Mouse (Mus musculus) stomach, embryonic 14.5 days (tissue): ENCODE measurements around the gene Rcn3. TPM values are rescaled to one million over a fixed set of nuclear protein-coding genes. Genes with fewer than 3 reads are reported as not detected.

Source experiments
- ATAC-seq: fragments of 200-750 bp; cut with Nextera tagmentation; 2 replicates; pipeline ENCODE4 v1.8.0; 2017; ENCODE audit warnings: low read depth, moderate TSS enrichment; ENCODE audit not compliant: insufficient number of reproducible peaks, insufficient read depth, low FRiP score
- H3K27ac ChIP-seq: fragments of 300-500 bp; sonication (generic); 2 replicates; pipeline ENCODE4 v1.5.1; 2014; ENCODE audit warnings: mild to moderate bottlenecking, low read length, moderate library complexity, mixed read lengths
- H3K27me3 ChIP-seq: fragments of 300-500 bp; sonication (generic); 2 replicates; pipeline ENCODE4 v1.6.1; 2014; ENCODE audit warnings: low read length, control low read depth, mixed read lengths; ENCODE audit not compliant: control insufficient read depth, insufficient read depth
- H3K36me3 ChIP-seq: fragments of 300-500 bp; sonication (generic); 2 replicates; pipeline ENCODE4 v1.6.1; 2014; ENCODE audit warnings: mild to moderate bottlenecking, control low read depth, low read length, moderate library complexity, mixed read lengths; ENCODE audit not compliant: control insufficient read depth, insufficient read depth
- H3K4me1 ChIP-seq: fragments of 300-500 bp; sonication (generic); 2 replicates; pipeline ENCODE4 v1.6.1; 2014; ENCODE audit warnings: low read length, control low read depth, mixed read lengths; ENCODE audit not compliant: control insufficient read depth, insufficient read depth
- H3K4me2 ChIP-seq: fragments of 300-500 bp; sonication (generic); replicated peaks from 2 replicates; pipeline ENCODE4 v1.6.1; 2014; ENCODE audit warnings: low read depth, low read length, control low read depth
- H3K4me3 ChIP-seq: fragments of 300-500 bp; sonication (generic); 2 replicates; pipeline ENCODE4 v1.5.1; 2014; ENCODE audit warnings: low read depth, low read length, control low read depth
- H3K9ac ChIP-seq: fragments of 300-500 bp; sonication (generic); replicated peaks from 2 replicates; pipeline ENCODE4 v1.6.1; 2014; ENCODE audit warnings: low read depth, mild to moderate bottlenecking, control low read depth, low read length, moderate library complexity, mixed read lengths
- H3K9me3 ChIP-seq: fragments of 300-500 bp; sonication (generic); 2 replicates; pipeline ENCODE4 v1.6.1; 2016; ENCODE audit warnings: low read depth, low read length, control low read depth; ENCODE audit not compliant: control insufficient read depth
- WGBS: fragments of 180-500 bp; shearing (Covaris S2); extraction: QIAGEN DNeasy Blood & Tissue Kit; methylation state at CpG from one replicate; pipeline ENCODE4 v1.1.7; 2014; 5-methylcytosine and 5-hydroxymethylcytosine counted together
- polyA plus RNA-seq: library from polyadenylated mRNA; unstranded; fragments of >200 nt; fragmentation: Nextera tagmentation; extraction: Ambion mirVana; gene quantifications from 2 replicates; pipeline ENCODE4 v1.2.1, GENCODE M21; 2014

Gene Rcn3
- polyA plus RNA-seq, 1 experiment from 2014 or later: 418 TPM

GRCm38 (mm10) chr7:45106441-45106840 is 14.4 kb upstream of the Rcn3 start:
- WGBS: 55% methylated on average over 6 of the region's 6 CpGs
- H3K9ac ChIP-seq: no peak overlapping the region
- peaks cover 26% of the 10 kb centered on the region for H3K4me1 ChIP-seq
- H3K27ac ChIP-seq: no peak overlapping the region
- no peaks in the 10 kb centered on the region for H3K27me3 ChIP-seq
- no peak overlapping the region for H3K4me3 ChIP-seq
- H3K4me2 ChIP-seq: no peak overlapping the region
- no peaks in the 10 kb centered on the region for H3K36me3 ChIP-seq
- no peak for ATAC-seq
- no peaks in the 10 kb centered on the region for H3K9me3 ChIP-seq

- no peak overlapping the region for H3K4me2 ChIP-seq
- H3K36me3 ChIP-seq: no peaks in the 10 kb centered on the region
- no peak overlapping the region for H3K4me3 ChIP-seq
- WGBS: 74% methylated on average over 8 of the region's 8 CpGs
- H3K9ac ChIP-seq: no peak overlapping the region
- no peaks in the 10 kb centered on the region for H3K9me3 ChIP-seq
- H3K27me3 ChIP-seq: no peaks in the 10 kb centered on the region
- H3K4me1 ChIP-seq: peaks cover 26% of the 10 kb centered on the region
- ATAC-seq: no peak
- no peak overlapping the region for H3K27ac ChIP-seq
Measured at GRCm38 (mm10) chr7:45105491-45105890, 13.5 kb upstream of the Rcn3 start.

GRCm38 (mm10) chr7:45104941-45105340 is 12.9 kb upstream of the Rcn3 start:
- Histone ChIP-seq H3K4me3 (no peak overlapping the region), H3K4me2 (no peak overlapping the region), H3K27ac (no peak overlapping the region), H3K9ac (no peak overlapping the region), H3K9me3 (no peaks in the 10 kb centered on the region), H3K27me3 (no peaks in the 10 kb centered on the region), H3K4me1 (peaks cover 26% of the 10 kb centered on the region), H3K36me3 (no peaks in the 10 kb centered on the region)
- 82% methylated on average over 5 of the region's 5 CpGs for WGBS
- ATAC-seq: no peak

GRCm38 (mm10) chr7:45103652-45104180 is 11.7 kb upstream of the Rcn3 start, which contains the start of gene Fcgrt:
Gene Fcgrt, minus strand, starts transcription at chr7:45103851.
- peak; percentile 94 for ATAC-seq
- peaks cover 26% of the 10 kb centered on the region for H3K4me1 ChIP-seq
- H3K9ac ChIP-seq: peak within 1 kb of the TSS; percentile 60
- no peaks in the 10 kb centered on the region for H3K36me3 ChIP-seq
- H3K27me3 ChIP-seq: no peaks in the 10 kb centered on the region
- peak within 1 kb of the TSS; percentile 53 for H3K4me2 ChIP-seq
- H3K4me3 ChIP-seq: peak within 1 kb of the TSS; percentile 32
- no peaks in the 10 kb centered on the region for H3K9me3 ChIP-seq
- 22% methylated on average over 7 of the region's 7 CpGs for WGBS
- peak within 1 kb of the TSS; percentile 92 for H3K27ac ChIP-seq

GRCm38 (mm10) chr7:45102940-45103585 is 11.0 kb upstream of the Rcn3 start:
- 53% methylated on average over 9 of the region's 9 CpGs for WGBS
- H3K9me3 ChIP-seq: no peaks in the 10 kb centered on the region
- ATAC-seq: peak; percentile 5; the same call in 1 of the 2 replicates

GRCm38 (mm10) chr7:45102441-45102840 is 10.4 kb upstream of the Rcn3 start:
- H3K9ac ChIP-seq: no peak overlapping the region
- no peaks in the 10 kb centered on the region for H3K27me3 ChIP-seq
- peaks cover 26% of the 10 kb centered on the region for H3K4me1 ChIP-seq
- peak overlapping the region; percentile 53 for H3K4me2 ChIP-seq
- H3K27ac ChIP-seq: no peak overlapping the region; the same call in 1 of the 2 replicates
- no peak for ATAC-seq
- H3K9me3 ChIP-seq: no peaks in the 10 kb centered on the region
- 74% methylated on average over 11 of the region's 11 CpGs for WGBS
- H3K4me3 ChIP-seq: peak overlapping the region; percentile 32; the same call in 1 of the 2 replicates
- no peaks in the 10 kb centered on the region for H3K36me3 ChIP-seq

More at GRCm38 (mm10) chr7:45102940-45103585, 11.0 kb upstream of the Rcn3 start:
- peak overlapping the region; percentile 60 for H3K9ac ChIP-seq
- H3K27me3 ChIP-seq: no peaks in the 10 kb centered on the region
- peak overlapping the region; percentile 53 for H3K4me2 ChIP-seq
- H3K36me3 ChIP-seq: no peaks in the 10 kb centered on the region
- H3K4me1 ChIP-seq: peaks cover 26% of the 10 kb centered on the region
- peak overlapping the region; percentile 92 for H3K27ac ChIP-seq
- peak overlapping the region; percentile 32 for H3K4me3 ChIP-seq

GRCm38 (mm10) chr7:45100046-45100445 is 8.0 kb upstream of the Rcn3 start:
- Histone ChIP-seq H3K4me1 (peaks cover 26% of the 10 kb centered on the region), H3K4me3 (no peak overlapping the region), H3K27ac (no peak overlapping the region), H3K36me3 (no peaks in the 10 kb centered on the region), H3K9me3 (no peaks in the 10 kb centered on the region), H3K27me3 (no peaks in the 10 kb centered on the region), H3K4me2 (no peak overlapping the region), H3K9ac (no peak overlapping the region)
- no peak for ATAC-seq
- 67% methylated on average over 6 of the region's 6 CpGs for WGBS

GRCm38 (mm10) chr7:45098541-45099240 is 6.7 kb upstream of the Rcn3 start:
- H3K36me3 ChIP-seq: no peaks in the 10 kb centered on the region
- no peak overlapping the region for H3K4me2 ChIP-seq
- ATAC-seq: no peak
- no peak overlapping the region for H3K4me3 ChIP-seq
- H3K9ac ChIP-seq: no peak overlapping the region
- 87% methylated on average over 8 of the region's 8 CpGs for WGBS
- no peak overlapping the region for H3K27ac ChIP-seq
- H3K9me3 ChIP-seq: no peaks in the 10 kb centered on the region
- H3K27me3 ChIP-seq: no peaks in the 10 kb centered on the region
- H3K4me1 ChIP-seq: peaks cover 18% of the 10 kb centered on the region
